Comparison of ENCODE assay signal across 23 mouse cellular contexts in the genomic region with DNA sequence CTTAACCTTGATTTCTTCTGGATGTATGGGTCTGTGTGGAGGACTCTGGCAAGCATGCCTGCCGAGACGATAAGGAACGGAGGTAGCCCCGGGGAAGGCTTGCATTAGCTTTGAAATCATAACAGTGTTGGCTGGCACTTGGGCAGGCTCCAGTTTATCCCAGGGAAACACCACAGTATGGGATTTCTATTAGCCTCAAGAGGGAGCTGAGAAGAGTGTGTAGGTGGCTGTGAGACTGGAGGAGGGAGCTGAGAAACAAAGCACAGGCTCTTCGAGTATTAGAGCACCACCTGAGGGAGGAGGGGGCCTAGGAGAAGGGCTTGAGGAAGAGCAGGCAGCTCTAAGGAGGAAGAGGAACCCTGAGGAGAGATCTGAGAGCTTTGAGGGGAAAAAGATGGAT. TPM values are rescaled to one million over a fixed set of nuclear protein-coding genes. Genes with fewer than 3 reads are reported as not detected.
DNase-seq lines count a peak whose midpoint lies in the region; ATAC-seq lines count a peak whose summit lies in the region.
"Had no signal": no experiment of that assay in that cellular context is flagged by ENCODE, and none has a peak within 500 bp of the region (broad histone marks: within the 10 kb centered on the region; RNA-seq: fewer than 3 reads in every experiment).

No protein-coding gene starts in this region.

- H3K4me2 ChIP-seq in midbrain, embryonic 11.5 days: no peak overlapping the region
- H3K4me2 ChIP-seq: embryonic facial prominence, embryonic 12.5 days; forebrain, embryonic 12.5 days had no signal

- H3K9ac ChIP-seq in midbrain, embryonic 11.5 days (ENCODE audit: low read length): no peak overlapping the region
- H3K9ac ChIP-seq: embryonic facial prominence, embryonic 12.5 days; forebrain, embryonic 12.5 days had no signal

- no peaks in the 10 kb centered on the region for H3K4me1 ChIP-seq in midbrain, embryonic 11.5 days (ENCODE audit: control insufficient read depth, insufficient read depth, low read length)
- H3K4me1 ChIP-seq in midbrain, embryonic 10.5 days: no peaks in the 10 kb centered on the region
- H3K4me1 ChIP-seq: embryonic facial prominence, embryonic 10.5 days; embryonic facial prominence, embryonic 12.5 days; forebrain, embryonic 10.5 days; forebrain, embryonic 12.5 days had no signal

- no peak overlapping the region for H3K4me3 ChIP-seq in midbrain, embryonic 11.5 days (ENCODE audit: low read depth, low read length)
- no peak overlapping the region for H3K4me3 ChIP-seq in midbrain, embryonic 10.5 days
- H3K4me3 ChIP-seq: embryonic facial prominence, embryonic 10.5 days; embryonic facial prominence, embryonic 12.5 days; erythroblast, embryonic 14.5 days; forebrain, embryonic 10.5 days; forebrain, embryonic 12.5 days had no signal

- H3K27me3 ChIP-seq in midbrain, embryonic 11.5 days (ENCODE audit: control insufficient read depth, insufficient read depth, low read length): no peaks in the 10 kb centered on the region
- no peaks in the 10 kb centered on the region for H3K27me3 ChIP-seq in midbrain, embryonic 10.5 days (ENCODE audit: low read depth, poor library complexity, severe bottlenecking)
- H3K27me3 ChIP-seq: embryonic facial prominence, embryonic 12.5 days; forebrain, embryonic 12.5 days had no signal

- no peaks in the 10 kb centered on the region for H3K36me3 ChIP-seq in midbrain, embryonic 11.5 days (ENCODE audit: control insufficient read depth, insufficient read depth, low read length)
- no peaks in the 10 kb centered on the region; the same call in 1 of the 2 replicates for H3K36me3 ChIP-seq in midbrain, embryonic 10.5 days
- H3K36me3 ChIP-seq: embryonic facial prominence, embryonic 10.5 days; embryonic facial prominence, embryonic 12.5 days; forebrain, embryonic 10.5 days; forebrain, embryonic 12.5 days had no signal

- H3K9me3 ChIP-seq in midbrain, embryonic 11.5 days (ENCODE audit: control insufficient read depth, low read length): no peaks in the 10 kb centered on the region
- no peaks in the 10 kb centered on the region for H3K9me3 ChIP-seq in midbrain, embryonic 10.5 days (replicated peaks)
- H3K9me3 ChIP-seq: embryonic facial prominence, embryonic 10.5 days; embryonic facial prominence, embryonic 12.5 days; forebrain, embryonic 10.5 days; forebrain, embryonic 12.5 days had no signal

- ATAC-seq in midbrain, embryonic 11.5 days (ENCODE audit: low FRiP score): no peak
- 0 out of 2 replicates have a peak, but pooled peaks have one; percentile 25 for ATAC-seq in erythroid progenitor cell, adult 5-6 weeks (replicated peaks; ENCODE audit: low FRiP score, poor library complexity, severe bottlenecking)
- ATAC-seq in erythroblast, adult 5-6 weeks (replicated peaks; ENCODE audit: low FRiP score, poor library complexity, severe bottlenecking): no peak
- ATAC-seq: forebrain, embryonic 14.5 days; forebrain, embryonic 16.5 days had no signal

- no peak overlapping the region for H3K27ac ChIP-seq in midbrain, embryonic 11.5 days (ENCODE audit: low read depth, low read length)
- H3K27ac ChIP-seq in midbrain, embryonic 10.5 days (replicated peaks): no peak overlapping the region
- H3K27ac ChIP-seq: embryonic facial prominence, embryonic 10.5 days; embryonic facial prominence, embryonic 12.5 days; forebrain, embryonic 10.5 days; forebrain, embryonic 12.5 days had no signal

- 91% methylated on average over 5 of the region's 5 CpGs for WGBS in midbrain, embryonic 11.5 days
- 83% methylated on average over 5 of the region's 5 CpGs for WGBS in midbrain, embryonic 10.5 days

- peak; percentile 76 for DNase-seq in heart, adult 11 months
- DNase-seq in heart, adult 8-10 months (ENCODE audit: low spot score): no peak
- DNase-seq in midbrain, embryonic 11.5 days (ENCODE audit: low spot score, missing footprints): peak; percentile 64
- DNase-seq in midbrain, embryonic 10.5 days (ENCODE audit: low spot score): no peak
- peak; percentile 34 for DNase-seq in brain, adult 2 months (ENCODE audit: low read depth, low spot score)
- DNase-seq in kidney, postnatal 25 days: no peak
- DNase-seq: adrenal gland, adult 2 months; adrenal gland, postnatal 10 days; adrenal gland, postnatal 25 days; cerebellum, adult 11-12 months; cerebellum, adult 2 months; cerebellum, adult 9-10 months; cerebellum, postnatal 10 days; cerebellum, postnatal 25 days had no signal

RNA-seq across cellular contexts. Expression of a gene that starts 57.7 kb away (rescaled TPM):
- 10 to 100 TPM; 31.4 to 37.3 (median 34.8) TPM for total RNA-seq in heart, adult 8-10 months (2022)
- polyA plus RNA-seq in midbrain, embryonic 11.5 days (2014; fragmentation: Nextera tagmentation; extraction: Ambion mirVana): 120 and 125 TPM in 2 replicates
- 131 and 155 TPM in 2 replicates for polyA plus RNA-seq in midbrain, embryonic 10.5 days (2016; fragmentation: Nextera tagmentation; extraction: Ambion mirVana)
- 8.6 and 11.7 TPM in 2 replicates for total RNA-seq in erythroid progenitor cell, adult 5-6 weeks (2015; ENCODE audit: low replicate concordance)
- 4.6 and 8.6 TPM in 2 replicates for total RNA-seq in erythroid progenitor cell, adult 5-6 weeks (2017; ENCODE audit: low replicate concordance)
- 9.4 and 20.2 TPM in 2 replicates for total RNA-seq in erythroblast, adult 5-6 weeks (2015; ENCODE audit: low replicate concordance)
- 7.9 and 9.7 TPM in 2 replicates for total RNA-seq in erythroblast, adult 5-6 weeks (2017; ENCODE audit: low replicate concordance)

Comparison
In these comparisons a context has a peak if more than half of its experiments do, and no peak if none do; other contexts are left out.
1. DNase-seq: peak in heart, adult 11 months (single experiment), midbrain, embryonic 11.5 days (single experiment) and brain, adult 2 months (single experiment); none in heart, adult 8-10 months (single experiment), midbrain, embryonic 10.5 days (single experiment) and kidney, postnatal 25 days (0 of 2).